ENCODE assay signal across 9 mouse cellular contexts in the genomic region with DNA sequence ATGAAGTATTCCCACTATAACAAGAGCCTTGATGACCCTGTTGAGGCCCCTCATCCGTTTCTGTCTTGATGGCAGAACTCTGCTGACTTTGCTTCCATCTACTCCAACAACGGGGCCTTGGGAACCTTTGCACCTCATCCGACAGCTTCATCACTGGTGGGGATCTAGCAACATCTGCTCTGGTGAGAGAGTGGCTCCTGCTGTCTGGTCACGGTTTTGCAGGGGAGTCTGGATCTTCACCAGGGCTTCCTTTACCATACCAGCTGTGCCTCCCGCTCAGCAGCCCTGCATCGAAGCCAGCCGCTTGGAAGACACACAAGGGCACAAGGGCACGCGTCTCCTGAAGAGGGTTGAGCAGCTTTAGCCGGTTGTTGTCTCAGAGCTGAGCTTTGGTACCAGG.
A peak's percentile ranks its signal among the peaks of the same experiment; 100 is the strongest.
DNase-seq lines count a peak whose midpoint lies in the region; ATAC-seq and TF ChIP-seq lines count a peak whose summit lies in the region.
"Had no signal": no experiment of that assay in that cellular context is flagged by ENCODE, and none has a peak within 500 bp of the region (broad histone marks: within the 10 kb centered on the region; RNA-seq: fewer than 3 reads in every experiment).

No protein-coding gene starts in this region.

- TF ChIP-seq CTCF in kidney, adult 2 months (conservative IDR thresholded peaks at IDR 0.05; ENCODE audit: insufficient read depth, insufficient read length, low read depth, low read length): peak; percentile 70

- no peak overlapping the region for H3K4me3 ChIP-seq in kidney, adult 2 months (ENCODE audit: insufficient read depth, low read depth, low read length)
- no peak overlapping the region for H3K4me3 ChIP-seq in kidney, embryonic 14.5 days (ENCODE audit: low read length)
- H3K4me3 ChIP-seq in limb, embryonic 14.5 days (replicated peaks; ENCODE audit: low read length): no peak overlapping the region
- H3K4me3 ChIP-seq: myocyte had no signal

- H3K36me3 ChIP-seq in kidney, adult 2 months (ENCODE audit: control insufficient read depth, insufficient read depth, low read length): no peaks in the 10 kb centered on the region
- H3K36me3 ChIP-seq in kidney, embryonic 14.5 days (ENCODE audit: control insufficient read depth, insufficient read depth, low read length): no peaks in the 10 kb centered on the region
- H3K36me3 ChIP-seq in limb, embryonic 14.5 days (ENCODE audit: control insufficient read depth, insufficient read depth, low read length): no peaks in the 10 kb centered on the region

- no peaks in the 10 kb centered on the region for H3K4me1 ChIP-seq in kidney, adult 2 months (ENCODE audit: control insufficient read depth, insufficient read depth, low read length)
- no peaks in the 10 kb centered on the region for H3K4me1 ChIP-seq in kidney, embryonic 14.5 days (ENCODE audit: control insufficient read depth, insufficient read depth, low read length)
- peaks cover 20% of the 10 kb centered on the region for H3K4me1 ChIP-seq in limb, embryonic 14.5 days (ENCODE audit: control insufficient read depth, insufficient read depth, low read length)

- no peak overlapping the region for H3K27ac ChIP-seq in kidney, adult 2 months (ENCODE audit: insufficient read depth, low read depth, low read length)
- no peak overlapping the region for H3K27ac ChIP-seq in kidney, embryonic 14.5 days (ENCODE audit: low read depth, low read length)
- H3K27ac ChIP-seq in limb, embryonic 14.5 days (replicated peaks; ENCODE audit: low read depth, low read length): no peak overlapping the region

- no peak overlapping the region for H3K9ac ChIP-seq in kidney, embryonic 14.5 days (ENCODE audit: low read depth, low read length)
- H3K9ac ChIP-seq in limb, embryonic 14.5 days (ENCODE audit: low read depth, low read length, severe bottlenecking): no peak overlapping the region

- H3K4me2 ChIP-seq in kidney, embryonic 14.5 days (replicated peaks; ENCODE audit: low read depth, low read length): no peak overlapping the region
- H3K4me2 ChIP-seq in limb, embryonic 14.5 days (replicated peaks; ENCODE audit: low read depth, low read length, severe bottlenecking): no peak overlapping the region

- no peaks in the 10 kb centered on the region for H3K27me3 ChIP-seq in kidney, adult 2 months (replicated peaks; ENCODE audit: control insufficient read depth, insufficient read depth, low read length)
- no peaks in the 10 kb centered on the region for H3K27me3 ChIP-seq in kidney, embryonic 14.5 days (ENCODE audit: control insufficient read depth, insufficient read depth, low read length)
- H3K27me3 ChIP-seq in limb, embryonic 14.5 days (ENCODE audit: control insufficient read depth, insufficient read depth, low read length): no peaks in the 10 kb centered on the region

- DNase-seq in kidney, adult 2 months: peak; percentile 28
- DNase-seq in R1 (ENCODE audit: low read depth, low spot score): peak; percentile 32
- DNase-seq in embryo, embryonic 9.5 days (ENCODE audit: extremely low spot score): peak; percentile 47
- DNase-seq in limb, embryonic 14.5 days (ENCODE audit: low spot score): peak; percentile 51
- DNase-seq in ovary, postnatal 36 days (ENCODE audit: low spot score): peak; percentile 53
- DNase-seq in urinary bladder, postnatal 36 days (ENCODE audit: low spot score in 2 of 2): no peak

- 34% methylated on average over 10 of the region's 10 CpGs for WGBS in kidney, adult 2 months
- WGBS in kidney, embryonic 14.5 days: 40% methylated on average over 10 of the region's 10 CpGs
- 40% methylated on average over 10 of the region's 10 CpGs for WGBS in limb, embryonic 14.5 days

- TF ChIP-seq POLR2A in kidney, adult 2 months (IDR thresholded peaks at IDR 0.05; ENCODE audit: low read depth, low read length): no peak
- TF ChIP-seq POLR2A in limb, embryonic 14.5 days (IDR thresholded peaks at IDR 0.05; ENCODE audit: borderline replicate concordance, extremely low read depth, insufficient read depth, insufficient read length): no peak

- no peaks in the 10 kb centered on the region for H3K9me3 ChIP-seq in kidney, embryonic 14.5 days (ENCODE audit: control insufficient read depth, low read length)
- no peaks in the 10 kb centered on the region for H3K9me3 ChIP-seq in limb, embryonic 14.5 days (ENCODE audit: control insufficient read depth, low read length)

- no peak for ATAC-seq in kidney, embryonic 14.5 days (ENCODE audit: low FRiP score, low TSS enrichment)
- peak; percentile 66 for ATAC-seq in limb, embryonic 14.5 days (ENCODE audit: low FRiP score, low read depth)
- no peak for ATAC-seq in megakaryocyte progenitor cell, adult 5-6 weeks (replicated peaks; ENCODE audit: poor library complexity)

Comparison
In these comparisons a context has a peak if more than half of its experiments do, and no peak if none do; other contexts are left out.
1. DNase-seq: peak in kidney, adult 2 months (single experiment), R1 (single experiment), embryo, embryonic 9.5 days (single experiment), limb, embryonic 14.5 days (single experiment) and ovary, postnatal 36 days (single experiment); none in urinary bladder, postnatal 36 days (0 of 2).